Mouse (Mus musculus): ENCODE measurements at regions not wholly inside any gene's neighbourhood (a gene's known extent, or its start where the extent isn't known, plus 50 kb on each side); places are given as distances from the start of the nearest gene placed in this dataset.

GRCm38 (mm10) chr12:52622398-52622797 is 76.8 kb upstream of the Akap6 start:
- no peak for DNase-seq (ENCODE audit: low spot score in 2 of 2)

GRCm38 (mm10) chr12:52623416-52624108 is 75.6 kb upstream of the Akap6 start:
- no peak for DNase-seq (ENCODE audit: low spot score in 2 of 2)

- DNase-seq (ENCODE audit: low spot score in 2 of 2), result no peak
Measured at GRCm38 (mm10) chr12:52624871-52625270, 74.3 kb upstream of the Akap6 start.

- no peak for DNase-seq (ENCODE audit: low spot score in 2 of 2)
Measured at GRCm38 (mm10) chr12:52628771-52629170, 70.4 kb upstream of the Akap6 start.

- no peak for DNase-seq (ENCODE audit: low spot score in 2 of 2)
Measured at GRCm38 (mm10) chr12:52635121-52635878, 63.9 kb upstream of the Akap6 start.

- DNase-seq (ENCODE audit: low spot score in 2 of 2), result peak; percentile 19 to 25
Measured at GRCm38 (mm10) chr12:52636186-52636881, 62.8 kb upstream of the Akap6 start.

GRCm38 (mm10) chr12:52636920-52637319 is 62.3 kb upstream of the Akap6 start:
- DNase-seq (ENCODE audit: low spot score in 2 of 2), result no peak

- DNase-seq (ENCODE audit: low spot score in 2 of 2), result peak; percentile 10 to 30
Measured at GRCm38 (mm10) chr12:52637506-52638249, 61.5 kb upstream of the Akap6 start.

GRCm38 (mm10) chr12:52638461-52638860 is 60.7 kb upstream of the Akap6 start:
- DNase-seq (ENCODE audit: low spot score in 2 of 2), result no peak

GRCm38 (mm10) chr12:52644059-52644458 is 55.1 kb upstream of the Akap6 start:
- DNase-seq (ENCODE audit: low spot score in 2 of 2), result no peak
